Mouse (Mus musculus): Measurements from ENCODE around the gene Slc10a7. TPM values are rescaled to one million over a fixed set of nuclear protein-coding genes. Genes with fewer than 3 reads are reported as not detected.

The Slc10a7 gene
- polyA plus RNA-seq, 2 experiments = 3.3 to 4.4 TPM

DNA sequence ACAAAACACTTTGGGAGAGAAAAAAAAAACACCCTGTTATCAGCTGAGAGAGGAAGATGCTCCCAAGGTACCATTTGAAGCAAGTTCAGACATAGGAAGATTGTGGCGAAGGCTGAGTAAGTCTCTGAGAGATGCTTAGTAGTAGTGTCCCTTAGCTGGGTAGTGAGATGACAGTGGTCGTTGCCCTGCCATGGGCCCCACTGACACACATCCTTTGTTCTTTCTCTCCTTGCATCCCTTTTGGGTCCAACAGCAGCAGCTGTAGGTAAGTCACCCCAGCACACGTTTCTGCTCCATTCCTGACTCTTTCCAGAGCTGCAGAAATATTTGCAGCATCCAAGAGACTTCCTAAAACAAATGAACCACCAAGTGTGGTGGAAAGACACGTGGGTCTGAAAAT lies 239.6 kb downstream of the Slc10a7 start:
- H3K9me3 ChIP-seq (ENCODE audit: control insufficient read depth, low read length) = no peaks in the 10 kb centered on the region
- H3K27ac ChIP-seq = no peak overlapping the region
- no peak for DNase-seq (ENCODE audit: low read depth in 3 of 3, low spot score in 3 of 3)
- no peak overlapping the region for H3K9ac ChIP-seq (replicated peaks)
- WGBS (ENCODE audit: insufficient replicate concordance) = 40% methylated on average over 4 of the region's 4 CpGs
- TF ChIP-seq CTCF (IDR thresholded peaks at IDR 0.05; ENCODE audit: low read depth) (no peak), EP300 (IDR thresholded peaks at IDR 0.05; ENCODE audit: low read depth) (no peak)
- H3K36me3 ChIP-seq (replicated peaks; ENCODE audit: control insufficient read depth, insufficient read depth, low read depth) = no peaks in the 10 kb centered on the region
- no peaks in the 10 kb centered on the region for H3K27me3 ChIP-seq (ENCODE audit: control insufficient read depth, insufficient read depth, low read length)
- no peak overlapping the region for H3K4me2 ChIP-seq (ENCODE audit: low read depth)
- no peaks in the 10 kb centered on the region for H3K4me1 ChIP-seq (replicated peaks; ENCODE audit: control insufficient read depth in 2 of 2, insufficient read depth in 2 of 2, low read length in 1 of 2)
- no peak overlapping the region for H3K4me3 ChIP-seq (ENCODE audit: insufficient read depth in 1 of 2, low read depth in 2 of 2, low read length in 2 of 2)
- ATAC-seq (ENCODE audit: insufficient read depth) = no peak

DNA sequence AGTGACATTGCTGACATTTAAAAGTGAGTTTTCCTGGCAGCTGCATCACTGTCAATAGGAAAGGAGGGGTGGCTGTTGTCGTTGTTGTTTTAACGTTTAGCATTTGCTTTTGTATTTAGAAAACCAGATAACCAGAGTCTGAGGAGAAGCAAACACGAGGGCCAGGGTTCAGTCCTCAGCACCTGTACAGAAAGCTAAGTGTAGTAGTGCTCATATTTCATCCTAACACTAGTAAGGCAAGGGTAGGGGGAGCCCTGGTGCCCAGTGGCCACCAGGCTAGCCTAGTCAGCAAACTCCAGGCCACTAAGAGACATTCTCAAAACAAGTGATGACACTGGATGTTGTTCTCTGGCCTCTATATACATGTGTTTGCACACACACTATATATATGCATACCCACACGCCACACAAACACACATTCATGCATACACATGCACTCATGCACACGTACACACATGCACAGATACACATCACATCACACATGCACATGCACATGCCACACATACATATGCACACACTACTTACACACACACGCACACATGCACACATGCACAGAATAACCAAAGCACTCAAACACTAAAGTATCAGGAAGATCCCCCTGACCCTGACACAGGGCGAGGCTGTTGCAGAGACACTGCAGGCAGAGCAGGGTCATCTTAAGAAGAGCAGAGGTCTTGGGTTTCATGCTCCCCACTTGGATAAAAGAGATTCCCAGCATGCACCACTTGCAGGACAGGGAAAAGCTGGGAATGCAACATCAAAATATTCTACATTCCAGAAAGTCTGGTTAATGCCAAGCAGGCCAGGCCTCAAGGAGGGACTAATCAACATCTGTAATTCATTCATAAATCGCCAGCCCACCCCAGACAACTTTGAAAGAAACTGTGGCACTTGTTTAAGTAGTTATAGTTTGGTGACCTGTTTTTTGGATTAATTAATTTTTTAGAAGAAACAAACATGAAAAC lies 241.0 kb downstream of the Slc10a7 start:
- no peak for DNase-seq (ENCODE audit: low read depth in 3 of 3, low spot score in 3 of 3)
- 57% methylated on average over 8 of the region's 8 CpGs for WGBS (ENCODE audit: insufficient replicate concordance)
- no peak for ATAC-seq (ENCODE audit: insufficient read depth)
- Histone ChIP-seq H3K4me2 (ENCODE audit: low read depth) (no peak overlapping the region), H3K27me3 (ENCODE audit: control insufficient read depth, insufficient read depth, low read length) (no peaks in the 10 kb centered on the region), H3K4me1 (replicated peaks; ENCODE audit: control insufficient read depth in 2 of 2, insufficient read depth in 2 of 2, low read length in 1 of 2) (no peaks in the 10 kb centered on the region), H3K4me3 (ENCODE audit: insufficient read depth in 1 of 2, low read depth in 2 of 2, low read length in 2 of 2) (no peak overlapping the region), H3K36me3 (replicated peaks; ENCODE audit: control insufficient read depth, insufficient read depth, low read depth) (no peaks in the 10 kb centered on the region), H3K9ac (replicated peaks) (no peak overlapping the region), H3K9me3 (ENCODE audit: control insufficient read depth, low read length) (no peaks in the 10 kb centered on the region), H3K27ac (no peak overlapping the region)
- TF ChIP-seq CTCF (IDR thresholded peaks at IDR 0.05; ENCODE audit: low read depth) = no peak
- TF ChIP-seq EP300 (IDR thresholded peaks at IDR 0.05; ENCODE audit: low read depth) = no peak

GRCm38 (mm10) chr8:78751151-78751550 lies 242.0 kb downstream of the Slc10a7 start:
- no peak overlapping the region for H3K4me3 ChIP-seq (ENCODE audit: insufficient read depth in 1 of 2, low read depth in 2 of 2, low read length in 2 of 2)
- no peaks in the 10 kb centered on the region for H3K27me3 ChIP-seq (ENCODE audit: control insufficient read depth, insufficient read depth, low read length)
- H3K9ac ChIP-seq (replicated peaks) = no peak overlapping the region
- TF ChIP-seq CTCF (IDR thresholded peaks at IDR 0.05; ENCODE audit: low read depth) (no peak), EP300 (IDR thresholded peaks at IDR 0.05; ENCODE audit: low read depth) (no peak)
- H3K4me2 ChIP-seq (ENCODE audit: low read depth) = no peak overlapping the region
- no peak overlapping the region for H3K27ac ChIP-seq
- no peak for DNase-seq (ENCODE audit: low read depth in 3 of 3, low spot score in 3 of 3)
- WGBS (ENCODE audit: insufficient replicate concordance) = 62% methylated on average over 6 of the region's 6 CpGs
- no peaks in the 10 kb centered on the region for H3K36me3 ChIP-seq (replicated peaks; ENCODE audit: control insufficient read depth, insufficient read depth, low read depth)
- ATAC-seq (ENCODE audit: insufficient read depth) = no peak
- H3K4me1 ChIP-seq (replicated peaks; ENCODE audit: control insufficient read depth in 2 of 2, insufficient read depth in 2 of 2, low read length in 1 of 2) = no peaks in the 10 kb centered on the region
- H3K9me3 ChIP-seq (ENCODE audit: control insufficient read depth, low read length) = no peaks in the 10 kb centered on the region

GRCm38 (mm10) chr8:78754986-78755385 lies 245.8 kb downstream of the Slc10a7 start:
- Histone ChIP-seq H3K9me3 (ENCODE audit: control insufficient read depth, low read length) (no peaks in the 10 kb centered on the region), H3K4me2 (ENCODE audit: low read depth) (no peak overlapping the region), H3K4me1 (replicated peaks; ENCODE audit: control insufficient read depth in 2 of 2, insufficient read depth in 2 of 2, low read length in 1 of 2) (no peaks in the 10 kb centered on the region), H3K36me3 (replicated peaks; ENCODE audit: control insufficient read depth, insufficient read depth, low read depth) (no peaks in the 10 kb centered on the region), H3K9ac (replicated peaks) (no peak overlapping the region), H3K4me3 (ENCODE audit: insufficient read depth in 1 of 2, low read depth in 2 of 2, low read length in 2 of 2) (no peak overlapping the region), H3K27me3 (ENCODE audit: control insufficient read depth, insufficient read depth, low read length) (no peaks in the 10 kb centered on the region), H3K27ac (no peak overlapping the region)
- no peak for TF ChIP-seq CTCF (IDR thresholded peaks at IDR 0.05; ENCODE audit: low read depth)
- no peak for TF ChIP-seq EP300 (IDR thresholded peaks at IDR 0.05; ENCODE audit: low read depth)
- ATAC-seq (ENCODE audit: insufficient read depth) (no peak), DNase-seq (ENCODE audit: low read depth in 3 of 3, low spot score in 3 of 3) (no peak)
- 69% methylated on average over 4 of the region's 4 CpGs for WGBS (ENCODE audit: insufficient replicate concordance)

DNA sequence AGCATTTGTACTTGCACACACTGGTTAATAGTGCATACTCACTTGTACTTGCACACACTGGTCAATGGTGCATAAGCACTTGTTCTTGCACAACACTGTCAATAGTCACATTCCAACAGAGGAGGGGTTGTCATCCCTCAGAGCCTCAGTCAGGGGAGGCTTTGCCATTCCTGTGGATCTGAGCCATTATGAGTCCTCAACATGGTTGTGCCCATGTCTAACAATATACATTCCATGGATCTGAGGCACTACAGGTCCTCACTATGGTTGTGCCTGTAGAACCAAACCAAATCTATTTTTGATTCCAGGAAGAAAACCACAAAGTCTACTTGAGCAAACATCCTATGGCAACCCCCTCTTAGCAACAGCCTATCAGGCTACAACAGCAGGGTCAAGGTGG lies 250.0 kb downstream of the Slc10a7 start:
- Histone ChIP-seq H3K36me3 (replicated peaks; ENCODE audit: control insufficient read depth, insufficient read depth, low read depth) (no peaks in the 10 kb centered on the region), H3K9ac (replicated peaks) (no peak overlapping the region), H3K4me1 (replicated peaks; ENCODE audit: control insufficient read depth in 2 of 2, insufficient read depth in 2 of 2, low read length in 1 of 2) (no peaks in the 10 kb centered on the region), H3K4me2 (ENCODE audit: low read depth) (no peak overlapping the region), H3K4me3 (ENCODE audit: insufficient read depth in 1 of 2, low read depth in 2 of 2, low read length in 2 of 2) (no peak overlapping the region), H3K9me3 (ENCODE audit: control insufficient read depth, low read length) (no peaks in the 10 kb centered on the region), H3K27ac (no peak overlapping the region), H3K27me3 (ENCODE audit: control insufficient read depth, insufficient read depth, low read length) (no peaks in the 10 kb centered on the region)
- no peak for TF ChIP-seq CTCF (IDR thresholded peaks at IDR 0.05; ENCODE audit: low read depth)
- TF ChIP-seq EP300 (IDR thresholded peaks at IDR 0.05; ENCODE audit: low read depth) = no peak
- DNase-seq (ENCODE audit: low read depth in 3 of 3, low spot score in 3 of 3) = no peak
- no peak for ATAC-seq (ENCODE audit: insufficient read depth)

Measured in liver, embryonic 14.5 days (tissue).